Mouse (Mus musculus) common myeloid progenitor, adult 5-6 weeks (primary cell): Measurements from ENCODE around the gene Usp32. TPM values are rescaled to one million over a fixed set of nuclear protein-coding genes. Genes with fewer than 3 reads are reported as not detected.

ENCODE experiments used
- ATAC-seq: replicated peaks from 2 replicates; pipeline ENCODE4 v1.8.0; 2016; ENCODE audit warnings: low read depth, mild to moderate bottlenecking, moderate TSS enrichment, inconsistent platforms; ENCODE audit not compliant: poor library complexity, severe bottlenecking
- total RNA-seq: library from RNA; stranded (forward); fragments of 200-1000, 187-1606 nt; gene quantifications from 2 replicates; pipeline ENCODE4 v1.2.3, GENCODE M21; 2017

Gene Usp32
- total RNA-seq, 1 experiment from 2014 or later = 26.1 TPM

DNA sequence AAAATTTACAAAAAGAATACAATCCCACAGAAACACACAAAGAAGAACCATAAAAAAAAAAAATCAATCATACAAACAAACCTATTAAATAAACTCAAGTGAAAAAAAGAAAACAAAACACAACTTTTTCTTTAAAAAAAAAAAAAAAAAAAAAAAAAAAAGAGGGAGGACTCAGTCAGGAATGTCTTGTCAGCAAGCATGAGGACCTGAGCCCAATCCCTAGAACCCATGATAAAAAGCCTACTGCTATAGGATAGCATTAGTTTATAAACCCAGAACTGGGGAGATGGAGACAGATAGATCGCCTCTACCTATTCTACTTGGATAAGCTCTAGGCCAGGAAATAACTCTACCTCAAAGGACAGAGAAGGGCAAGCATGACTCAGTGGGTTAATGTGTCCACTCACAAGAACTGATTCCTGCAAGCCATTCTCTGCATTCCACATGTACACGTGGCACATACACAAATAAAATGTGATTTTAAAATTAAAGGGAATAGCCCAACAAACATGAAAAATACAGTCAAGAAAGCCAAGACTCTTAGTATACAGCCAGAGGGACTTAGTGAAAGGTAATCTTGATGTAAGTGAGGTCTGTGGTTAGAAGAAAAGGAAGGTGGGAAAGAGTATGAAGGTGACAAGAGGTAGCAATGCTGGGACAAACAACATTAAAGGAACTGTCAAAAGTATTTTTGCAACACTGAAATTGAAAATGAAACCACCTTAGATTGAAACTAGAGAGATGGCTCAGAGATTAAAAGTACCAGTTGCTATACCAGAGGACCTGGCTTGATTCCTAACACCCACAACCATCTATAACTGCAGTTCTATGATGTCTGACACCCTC lies 13.5 kb downstream of the Usp32 start:
- ATAC-seq = no peak

DNA sequence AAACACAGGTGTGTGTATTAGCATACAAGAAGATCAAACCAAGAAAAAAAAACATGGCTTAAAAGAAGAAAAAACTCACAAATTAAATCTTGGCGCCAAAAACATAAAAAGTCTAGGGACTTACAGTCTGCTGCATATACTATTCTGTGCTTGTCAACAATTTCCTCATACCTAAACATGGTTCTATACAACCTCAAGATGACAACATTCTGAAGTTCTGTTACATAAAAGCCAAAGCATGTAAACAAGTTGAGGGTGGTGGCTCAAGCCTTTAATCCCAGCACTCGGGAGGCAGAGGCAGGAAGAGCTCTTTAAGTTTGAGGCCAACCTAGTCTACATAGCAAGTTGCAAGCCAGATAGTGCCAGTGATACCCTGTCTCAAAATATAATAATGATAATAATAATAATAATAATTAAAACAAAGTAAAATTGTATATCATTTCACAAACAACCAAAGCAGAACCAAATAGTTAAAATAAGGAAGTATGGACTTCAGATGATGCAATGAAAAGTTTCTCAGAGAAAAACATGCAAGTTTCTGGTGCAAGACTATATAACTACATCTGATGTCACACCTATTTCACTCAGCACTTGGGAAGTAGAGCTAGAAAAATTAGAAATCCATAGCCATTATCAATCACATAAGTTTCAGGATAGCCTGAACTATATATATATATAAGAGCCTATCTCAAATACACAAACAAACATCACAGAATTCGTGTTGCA lies 16.5 kb downstream of the Usp32 start:
- ATAC-seq = no peak

DNA sequence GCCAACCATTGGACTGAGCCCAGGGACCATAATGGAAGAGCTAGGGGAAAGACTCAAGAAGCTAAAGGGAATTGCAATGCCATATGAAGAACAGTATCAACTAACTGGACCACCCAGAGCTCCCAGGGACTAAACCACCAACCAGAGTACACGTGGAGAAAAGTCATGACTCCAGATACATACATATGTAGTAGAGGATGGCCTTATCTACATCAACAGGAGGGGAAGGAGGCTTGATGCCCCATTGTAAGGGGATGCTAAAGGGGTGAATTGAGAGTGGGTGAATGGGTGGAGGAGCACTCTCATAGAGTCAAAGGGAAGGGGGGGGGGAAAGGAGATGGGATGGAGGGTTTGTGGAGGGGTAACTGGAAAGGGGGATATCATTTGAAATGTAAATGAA lies 17.9 kb downstream of the Usp32 start:
- ATAC-seq = no peak

DNA sequence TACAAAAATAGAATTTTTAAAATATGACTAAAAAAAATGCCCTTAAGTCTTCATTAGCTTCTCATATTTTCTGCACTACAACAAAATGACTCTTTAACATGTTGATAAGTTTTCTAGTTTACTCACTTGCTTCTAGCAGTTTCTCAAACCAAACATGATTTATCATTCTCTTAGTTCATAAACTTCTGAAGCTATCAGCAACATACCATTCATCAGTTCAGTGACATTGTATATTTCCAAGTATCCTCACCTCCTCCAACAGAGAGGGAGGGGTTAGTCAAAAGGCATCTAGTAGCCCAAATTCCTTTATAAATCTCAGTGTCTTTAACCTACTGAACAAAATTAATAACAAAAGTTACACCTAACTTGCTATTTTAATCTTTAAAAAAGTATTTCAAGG lies 22.8 kb downstream of the Usp32 start:
- no peak for ATAC-seq

DNA sequence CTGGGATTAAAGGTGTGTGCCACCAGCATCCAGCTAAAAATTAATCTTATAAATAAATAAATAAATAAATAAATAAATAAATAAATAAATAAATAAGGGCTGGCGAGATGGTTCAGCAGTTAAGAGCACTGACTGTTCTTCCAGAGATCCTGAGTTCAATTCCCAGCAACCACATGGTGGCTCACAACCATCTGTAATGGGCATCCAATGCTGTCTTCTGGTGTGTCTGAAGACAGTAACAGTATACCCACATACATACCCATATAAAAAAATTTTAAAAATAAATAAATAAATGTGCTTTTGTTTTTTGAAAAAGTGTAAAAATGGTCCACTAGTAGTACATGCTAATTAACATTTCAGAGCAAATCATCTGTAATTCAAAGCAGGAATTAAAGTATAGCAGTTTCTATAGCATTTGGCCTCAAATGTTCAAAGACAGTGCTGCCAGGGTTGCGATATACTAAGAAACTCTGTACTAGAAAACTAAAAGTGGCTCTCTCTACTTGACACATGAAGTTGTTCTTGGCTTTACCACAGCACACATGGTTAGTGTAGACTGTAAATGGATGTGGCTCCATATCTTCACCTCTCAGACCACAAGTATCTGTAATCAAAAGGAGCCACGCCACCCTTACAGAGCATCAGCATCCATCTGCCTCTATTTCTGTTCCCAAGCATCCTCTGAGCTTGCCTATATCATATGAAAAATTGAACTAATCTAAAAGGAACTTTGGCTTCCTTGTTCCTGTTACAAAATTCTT lies 23.7 kb downstream of the Usp32 start:
- ATAC-seq = peak; percentile 87

DNA sequence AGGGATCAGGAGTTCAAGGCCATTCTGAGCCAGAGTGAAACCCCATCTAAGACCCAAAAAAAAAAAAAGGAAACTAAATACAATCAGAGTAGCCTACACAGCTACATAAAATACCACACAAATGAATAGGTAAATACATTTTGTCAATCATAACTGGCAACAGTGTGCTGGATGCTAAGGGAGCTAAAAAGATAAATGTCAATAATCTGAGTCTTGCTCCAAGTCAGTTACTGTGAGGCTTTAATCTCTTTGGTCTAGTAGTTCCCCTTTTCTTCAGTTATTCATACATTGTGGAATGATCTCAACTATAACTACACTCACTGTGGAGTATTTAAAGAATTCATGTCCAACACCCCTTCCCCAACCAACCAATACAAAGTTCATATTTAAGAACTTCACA lies 30.0 kb downstream of the Usp32 start:
- no peak for ATAC-seq

DNA sequence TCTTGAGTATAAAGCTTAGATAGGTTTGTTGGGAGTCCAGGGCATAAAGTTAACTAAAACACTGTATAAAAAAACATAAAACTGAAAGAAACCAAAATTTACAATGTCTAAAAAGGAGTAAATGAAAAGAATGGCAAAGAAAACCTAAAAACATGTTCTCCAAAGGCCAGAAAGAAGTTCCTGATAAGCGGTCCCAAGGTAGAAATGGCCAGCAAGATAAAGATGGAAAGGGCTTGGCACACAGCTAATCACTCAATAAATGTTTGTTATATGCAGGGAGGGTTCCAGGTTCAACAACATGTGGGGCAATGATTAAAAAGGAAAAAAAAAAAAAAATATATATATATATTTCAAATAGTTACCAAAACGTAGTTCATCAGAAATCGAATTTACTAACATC lies 32.7 kb downstream of the Usp32 start:
- ATAC-seq = no peak

DNA sequence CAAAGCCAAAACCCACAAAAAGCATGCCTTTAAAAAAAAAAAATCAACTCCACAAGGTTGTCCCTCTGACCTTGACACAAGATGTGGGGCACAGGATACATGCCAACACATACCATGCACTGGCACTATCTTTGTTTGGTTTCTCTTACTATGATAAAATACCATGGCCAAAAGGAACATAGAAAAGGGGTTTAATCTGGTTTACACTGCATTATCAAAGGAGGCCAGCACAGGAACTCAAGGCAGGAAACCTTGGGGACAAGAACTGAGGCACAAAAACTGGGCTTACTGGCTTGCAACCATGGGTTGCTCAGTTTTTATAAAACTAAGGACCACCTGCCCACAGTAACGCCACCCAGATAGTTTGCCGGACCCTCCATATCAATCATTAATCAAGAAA lies 34.1 kb downstream of the Usp32 start:
- ATAC-seq = peak; percentile 36; the same call in 1 of the 2 replicates

DNA sequence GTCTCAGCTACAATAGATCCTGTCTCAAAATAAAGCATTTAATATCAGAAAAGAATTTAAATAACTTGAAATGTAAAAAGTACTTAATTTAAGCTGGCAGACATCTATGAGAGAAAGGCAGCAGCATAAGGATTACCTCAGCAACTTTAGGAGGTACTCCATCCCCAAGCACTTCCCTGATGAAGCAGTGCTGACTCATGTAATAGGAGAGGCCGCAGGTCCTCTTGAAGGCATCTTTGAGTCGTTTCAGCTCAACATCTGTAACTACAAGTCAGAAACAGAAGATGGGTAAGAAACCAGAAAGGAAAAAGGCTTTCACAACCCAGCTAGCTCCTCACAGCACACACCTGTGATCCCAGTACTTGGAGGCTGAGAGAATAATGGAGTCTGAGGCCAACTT lies 36.2 kb downstream of the Usp32 start:
- no peak for ATAC-seq

DNA sequence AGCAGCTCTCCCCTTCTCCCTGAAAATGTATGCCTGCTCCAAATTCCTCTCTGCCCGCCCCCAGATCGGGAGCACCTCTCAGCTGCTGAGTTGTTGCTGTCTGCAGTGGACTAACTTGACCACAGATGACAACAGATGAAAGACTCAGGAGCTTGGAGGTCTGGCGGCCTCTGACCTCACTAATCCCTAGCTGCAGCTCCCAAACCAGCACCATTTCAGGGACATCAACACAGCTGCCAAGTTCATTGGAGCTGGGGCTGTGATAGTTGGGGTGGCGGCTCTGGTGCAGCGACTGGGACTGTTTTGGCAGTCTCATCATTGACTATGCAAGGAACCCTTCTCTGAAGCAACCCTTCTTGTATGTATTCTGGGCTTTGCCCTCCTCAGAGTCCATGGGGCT lies 44.8 kb downstream of the Usp32 start:
- ATAC-seq = no peak

DNA sequence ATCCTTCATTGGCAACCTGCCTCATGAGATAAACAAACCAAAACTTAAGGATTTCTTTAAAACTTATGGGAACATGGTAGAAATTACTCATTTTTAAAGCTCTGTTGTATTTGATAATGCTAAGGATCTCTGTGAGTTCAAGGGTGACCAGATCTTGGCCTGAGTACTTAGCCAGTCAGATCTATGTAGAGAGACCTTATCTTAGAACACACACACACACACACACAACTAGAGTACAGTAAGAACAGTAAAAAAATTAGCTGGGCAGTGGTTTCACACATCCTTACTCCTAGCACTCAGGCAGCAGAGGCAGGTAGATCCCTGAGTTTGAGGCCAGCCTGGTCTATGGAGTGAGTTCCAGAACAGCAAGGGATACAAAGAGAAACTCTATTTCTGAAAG lies 53.7 kb downstream of the Usp32 start:
- no peak for ATAC-seq

DNA sequence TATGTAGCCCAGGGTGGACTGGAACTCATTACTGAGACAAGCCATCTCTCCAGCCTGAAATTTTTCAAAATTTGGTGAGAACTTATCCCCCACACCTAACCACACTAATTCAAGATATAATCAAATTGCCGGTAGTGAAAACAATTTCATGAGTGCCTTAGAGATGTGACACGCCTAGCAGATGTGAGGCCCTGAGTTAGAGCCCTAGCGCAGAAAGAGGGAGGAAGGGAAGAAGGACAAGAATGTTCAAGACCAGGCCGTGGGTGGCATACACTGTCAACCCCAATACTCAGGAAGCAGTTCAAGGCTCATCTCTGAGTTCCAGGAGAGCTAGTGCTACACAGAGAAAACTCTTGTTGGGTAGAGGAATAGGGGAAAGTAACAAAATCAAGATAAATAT lies 72.1 kb downstream of the Usp32 start:
- ATAC-seq = no peak

DNA sequence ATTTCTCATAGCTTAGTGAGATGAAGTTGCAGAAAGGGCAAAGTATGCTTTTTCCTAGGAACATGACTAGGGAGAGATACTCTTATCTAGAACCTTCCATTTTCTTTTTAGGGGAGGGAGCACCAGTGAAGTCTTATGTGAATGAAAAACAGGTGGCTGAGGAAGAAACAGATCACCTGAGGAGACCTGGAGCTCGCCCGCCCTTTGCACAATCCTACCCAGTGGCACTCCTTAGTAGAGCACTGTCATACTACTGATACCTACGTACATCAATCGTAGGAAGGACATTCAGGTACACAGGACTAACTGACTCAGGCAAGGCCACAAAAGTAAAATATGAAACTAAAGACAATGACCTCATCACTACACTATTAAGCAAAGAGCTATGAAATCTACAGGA lies 81.4 kb downstream of the Usp32 start:
- no peak for ATAC-seq

DNA sequence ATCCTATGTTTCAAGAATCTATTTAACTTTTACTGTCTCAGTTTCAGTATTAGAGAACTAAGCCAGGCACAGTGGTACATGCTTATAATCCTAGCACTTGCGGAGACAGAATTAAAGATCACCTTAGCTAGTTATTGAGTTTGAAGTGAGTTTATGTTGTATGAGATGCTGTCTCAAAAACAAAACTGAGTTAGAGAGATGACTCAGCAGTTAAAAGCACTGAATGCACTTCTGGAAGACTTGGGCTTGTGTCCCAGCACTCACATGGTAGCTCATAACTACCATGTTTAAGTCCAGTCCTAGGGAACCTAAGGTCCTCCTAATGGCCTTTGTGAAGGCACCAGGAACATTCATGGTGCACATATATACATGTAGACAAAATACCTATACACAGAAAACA lies 82.4 kb downstream of the Usp32 start:
- no peak for ATAC-seq

DNA sequence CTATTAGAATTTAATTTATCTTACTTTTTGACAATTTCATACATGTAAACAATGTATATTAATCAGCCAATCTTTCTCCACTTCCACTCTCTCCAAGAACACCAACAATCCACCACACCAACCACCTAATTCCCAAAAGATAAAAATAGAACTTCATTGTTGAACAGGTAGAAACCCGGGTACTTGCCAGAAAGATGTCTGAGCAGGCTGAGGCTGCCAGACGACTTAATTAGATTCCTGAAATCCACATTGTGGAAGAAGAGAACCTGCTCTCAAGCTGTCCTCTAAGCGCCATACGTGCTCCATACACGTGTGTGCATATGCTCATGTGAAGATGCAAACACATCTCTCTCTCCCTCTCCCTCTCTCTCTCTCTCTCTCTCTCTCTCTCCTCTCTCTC lies 83.1 kb downstream of the Usp32 start:
- no peak for ATAC-seq

DNA sequence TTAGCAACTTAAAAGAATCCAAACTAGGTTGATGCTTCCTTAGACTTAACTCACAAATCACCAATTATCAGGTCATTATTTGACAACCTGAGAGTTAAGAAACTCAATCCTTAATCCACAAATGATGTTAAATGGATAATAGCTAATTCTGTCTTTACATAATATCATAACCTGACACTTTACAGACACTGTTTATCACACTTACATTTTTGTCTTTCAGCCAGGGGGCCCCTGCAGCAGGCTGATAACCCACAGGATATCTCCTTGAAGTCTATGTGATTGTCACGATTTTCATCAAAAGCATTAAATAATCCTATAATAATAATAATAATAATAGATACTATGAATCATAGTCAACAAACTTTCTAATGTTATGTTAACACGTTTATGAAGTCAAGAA lies 84.4 kb downstream of the Usp32 start:
- no peak for ATAC-seq

DNA sequence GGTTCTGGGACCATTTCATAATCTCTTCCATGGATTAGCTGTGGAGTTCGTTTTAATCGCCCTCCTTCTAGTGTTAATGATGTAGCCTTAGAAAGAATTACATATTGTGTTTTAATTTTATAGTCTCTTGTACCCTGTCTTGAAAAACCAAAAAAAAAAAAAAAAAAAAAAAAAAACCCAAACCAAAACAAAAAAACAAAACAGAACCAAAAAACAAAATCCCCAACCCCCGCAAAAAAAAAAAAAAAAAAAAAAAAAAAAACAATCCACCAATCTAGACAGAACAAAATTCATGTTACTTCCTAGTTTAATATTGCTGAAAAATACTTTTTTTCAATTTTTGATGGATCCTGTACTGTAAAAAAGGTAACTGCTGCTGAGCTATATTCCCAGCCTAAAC lies 100.7 kb downstream of the Usp32 start:
- ATAC-seq = no peak

DNA sequence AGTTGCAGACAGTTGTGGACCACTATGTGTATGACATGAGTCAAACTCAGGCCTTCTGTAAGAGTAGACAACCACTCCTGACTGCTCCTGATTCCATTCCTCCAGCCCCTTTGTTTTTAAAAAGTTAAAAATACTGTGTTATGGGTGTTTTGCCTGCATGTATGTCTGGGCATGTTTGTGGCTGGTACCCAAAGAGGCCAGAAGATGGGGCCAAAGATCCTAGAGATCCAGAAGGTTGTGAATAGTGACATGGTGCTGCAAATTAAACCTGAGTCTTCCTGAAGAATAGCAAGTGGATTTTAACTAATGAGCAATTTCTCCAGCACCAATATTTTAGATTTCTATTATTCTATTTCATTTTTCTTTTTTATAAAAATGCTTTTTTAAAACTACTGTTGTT lies 126.8 kb downstream of the Usp32 start:
- ATAC-seq = no peak

DNA sequence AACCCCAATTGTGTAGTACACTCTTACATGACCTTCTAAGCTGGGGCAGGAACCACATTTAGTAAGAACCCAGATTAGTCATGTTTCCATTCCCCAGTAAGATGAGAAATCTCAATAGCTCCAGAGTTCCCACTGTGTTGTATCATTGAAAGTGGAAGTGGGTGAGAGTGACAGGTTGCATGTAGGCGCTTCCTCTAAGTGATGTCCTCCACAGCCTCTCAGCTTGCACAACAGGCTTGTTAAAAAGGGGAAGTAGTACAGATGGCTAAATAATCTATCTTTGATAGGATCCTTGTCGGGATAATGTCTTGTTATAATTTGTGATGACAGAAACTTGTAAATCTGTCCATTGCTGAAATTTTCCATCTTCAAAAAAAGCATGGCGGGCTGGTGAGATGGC lies 136.4 kb downstream of the Usp32 start:
- ATAC-seq = peak; percentile 100

DNA sequence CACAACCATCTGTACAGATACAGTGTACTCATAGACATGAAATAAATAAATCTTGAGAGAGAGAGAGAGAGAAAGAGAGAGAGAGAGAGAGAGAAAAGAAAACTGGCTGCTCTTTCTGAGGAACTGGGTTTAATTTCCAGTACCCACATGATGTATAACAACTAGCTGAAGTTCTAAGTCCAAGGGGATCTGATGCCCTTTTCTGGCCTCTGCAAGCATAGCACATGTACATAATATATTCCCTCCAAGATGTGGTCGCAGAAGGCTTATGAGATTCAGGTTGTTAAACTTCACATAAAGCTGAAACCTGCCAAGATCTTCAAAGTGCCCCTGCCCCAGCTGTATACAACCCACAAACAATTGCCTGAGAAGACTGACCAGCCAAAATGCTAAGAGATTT lies 144.7 kb downstream of the Usp32 start:
- ATAC-seq = no peak

DNA sequence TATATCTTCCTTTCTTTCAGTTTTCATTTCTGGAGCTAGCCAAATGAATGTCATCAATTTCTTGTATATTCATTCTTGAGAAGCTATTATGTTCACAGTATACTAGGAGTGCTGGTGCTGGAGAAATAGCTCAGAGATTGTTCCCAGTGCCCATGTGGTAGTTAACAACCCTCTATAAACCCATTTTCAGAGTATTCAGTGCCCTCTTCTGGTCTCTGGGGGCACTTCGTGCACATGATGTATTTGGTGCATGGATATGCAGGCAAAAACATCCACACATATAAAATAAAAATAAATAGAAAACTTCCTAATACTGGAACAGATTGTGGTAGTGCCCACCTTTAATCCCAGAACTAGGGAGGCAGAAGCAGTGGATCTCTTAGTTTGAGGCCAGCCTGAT lies 147.0 kb downstream of the Usp32 start:
- no peak for ATAC-seq
